Mouse (Mus musculus) layer of hippocampus, postnatal 25 days (tissue): ENCODE data around the gene Zbed4. TPM values are rescaled to one million over a fixed set of nuclear protein-coding genes. Genes with fewer than 3 reads are reported as not detected.
"Not testable (repeated sequence)": the region's sequence is repeated elsewhere in the genome, so short reads cannot be mapped to it uniquely, and the experiment has no call there.

ENCODE experiments used
- DNase-seq, 2 experiments: peaks; one replicate each; pipeline ENCODE4 v3.0.0; 2022; ENCODE audit warnings: mixed read lengths in 2 of 2, low spot score in 1 of 2; ENCODE audit errors: extremely low spot score in 1 of 2
- total RNA-seq, 2 experiments: library from RNA; stranded (reverse); gene quantifications; 2 replicates each; pipeline ENCODE4 v1.2.3; 2021

Zbed4 gene
- 10 to 100 TPM in 1 of 2 experiments, 1 to 10 TPM in 1; 9.8 to 10.0 TPM for total RNA-seq

DNA sequence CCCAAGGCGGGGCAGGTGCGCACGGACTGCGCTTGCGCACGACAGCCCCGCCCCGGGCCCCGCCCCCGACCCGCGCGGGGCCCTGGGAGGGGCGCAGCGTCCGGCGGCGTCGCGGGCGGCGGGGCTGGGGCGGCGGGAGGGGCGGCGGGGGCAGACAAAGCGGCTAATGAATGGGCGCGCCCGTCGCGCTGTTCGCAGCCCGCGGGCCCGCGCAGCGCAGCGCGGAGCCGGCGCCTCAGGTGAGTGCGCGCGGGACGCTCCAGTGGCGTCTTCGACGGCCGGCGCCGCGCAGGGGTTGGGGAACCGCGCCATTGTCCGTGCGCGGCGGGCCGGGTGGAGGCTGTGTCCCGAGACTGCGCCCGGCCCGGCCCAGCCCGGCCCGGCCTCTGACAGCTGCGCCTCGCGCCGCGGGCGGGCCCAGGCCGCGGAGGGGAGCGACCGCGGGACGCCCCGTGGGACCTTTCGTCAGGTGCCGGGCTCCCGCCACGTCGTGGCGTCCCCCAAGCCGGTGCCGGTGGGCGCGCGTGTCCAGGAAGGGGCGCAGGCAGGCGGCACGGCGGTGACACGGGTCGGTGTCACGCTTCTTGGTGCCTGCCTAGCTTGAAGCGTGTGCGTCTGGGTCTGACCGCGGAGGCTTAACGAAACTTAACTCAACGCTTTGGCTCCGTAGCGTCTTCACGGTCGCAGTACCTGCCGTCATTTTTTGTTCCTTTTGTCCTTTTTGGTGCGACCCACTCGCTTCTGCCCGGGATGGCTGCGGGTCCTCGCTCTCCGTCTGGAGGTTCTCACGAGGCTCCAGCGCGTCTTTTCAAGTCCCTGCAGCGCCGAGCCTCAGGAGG is at the start of gene Zbed4:
Gene Zbed4 (plus strand): TSS at position 97 of the 839 bp plus-strand sequence.
- DNase-seq, result peak in 1 of 2 experiments; percentile 26

DNA sequence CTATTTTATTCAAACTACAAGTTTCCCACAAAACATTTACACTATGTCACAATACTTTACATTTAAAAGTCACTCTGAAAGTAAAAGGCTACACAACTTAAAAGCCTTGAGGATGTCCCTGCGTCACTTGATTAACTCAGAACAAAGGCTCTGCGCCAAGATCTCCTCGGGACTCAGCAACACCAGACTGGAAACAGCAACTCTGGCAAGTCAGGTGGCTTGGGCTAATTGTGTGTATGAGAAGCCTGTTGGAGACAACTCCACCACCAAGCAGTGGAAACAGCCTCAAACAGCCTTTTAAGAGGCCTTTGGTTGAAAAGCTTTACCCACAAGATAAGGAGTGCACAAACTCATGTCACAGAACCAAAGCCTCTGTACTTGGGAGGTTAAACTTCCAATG is 49.0 kb upstream of the Zbed4 start:
- DNase-seq, result no peak

DNA sequence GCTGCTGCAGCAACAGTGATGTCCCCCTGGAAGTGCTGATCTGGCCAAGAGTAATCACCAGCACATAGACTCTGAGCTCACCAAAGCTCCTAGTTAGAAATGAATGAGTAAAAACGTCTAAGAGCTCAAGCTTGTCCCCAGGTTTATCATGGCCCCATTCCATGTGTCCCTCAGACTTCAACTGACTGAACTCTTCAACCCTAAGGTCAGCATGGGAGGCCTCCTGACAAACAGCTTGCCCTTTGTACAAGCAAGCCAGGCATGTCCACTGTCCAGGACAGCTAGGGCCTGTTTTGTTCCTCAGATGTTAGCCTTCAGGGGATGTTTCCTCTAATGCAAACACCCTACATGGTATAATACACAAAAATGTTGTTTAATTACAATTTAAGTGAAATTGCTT is 47.2 kb upstream of the Zbed4 start:
- DNase-seq, result no peak

DNA sequence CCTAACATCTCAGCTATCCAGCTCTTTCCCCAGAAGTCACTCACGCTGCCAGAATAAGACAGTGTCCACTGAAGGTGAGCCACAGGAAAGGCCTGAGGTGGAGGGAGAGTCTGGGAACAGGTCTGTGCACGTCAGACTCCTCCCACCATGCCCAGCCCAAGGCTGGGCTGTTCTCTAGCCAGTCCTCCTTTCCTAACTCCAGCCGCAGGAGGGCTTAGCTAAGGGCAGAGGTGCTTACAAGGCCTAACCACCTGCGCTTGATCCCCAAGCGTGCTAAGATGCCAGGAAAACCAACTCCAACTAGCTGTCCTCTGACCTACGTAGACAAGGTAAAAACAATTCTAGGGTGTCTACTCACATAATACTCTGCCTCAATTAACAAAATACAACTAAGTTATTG is 45.1 kb upstream of the Zbed4 start:
- no peak for DNase-seq

DNA sequence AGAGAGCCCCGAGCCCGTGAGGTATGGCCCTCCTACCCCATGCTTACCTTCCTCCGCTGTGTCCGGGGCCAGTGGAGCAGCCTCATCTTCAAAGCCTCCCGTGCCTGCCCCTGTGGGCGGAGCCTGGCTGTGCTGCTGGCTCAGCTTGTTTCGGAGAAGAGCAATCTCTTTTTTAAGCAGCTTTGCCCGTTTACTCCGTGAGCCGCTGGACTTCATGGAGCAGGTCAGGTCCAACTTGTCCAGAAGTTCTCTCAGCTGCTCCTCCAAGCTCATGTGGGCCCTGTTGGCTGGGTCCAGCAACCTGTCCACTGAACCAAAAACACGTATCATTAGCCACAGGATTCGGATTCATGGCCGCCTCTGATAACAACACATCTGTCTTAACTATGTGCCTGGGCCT is 44.5 kb upstream of the Zbed4 start:
- not testable (repeated sequence) for DNase-seq

DNA sequence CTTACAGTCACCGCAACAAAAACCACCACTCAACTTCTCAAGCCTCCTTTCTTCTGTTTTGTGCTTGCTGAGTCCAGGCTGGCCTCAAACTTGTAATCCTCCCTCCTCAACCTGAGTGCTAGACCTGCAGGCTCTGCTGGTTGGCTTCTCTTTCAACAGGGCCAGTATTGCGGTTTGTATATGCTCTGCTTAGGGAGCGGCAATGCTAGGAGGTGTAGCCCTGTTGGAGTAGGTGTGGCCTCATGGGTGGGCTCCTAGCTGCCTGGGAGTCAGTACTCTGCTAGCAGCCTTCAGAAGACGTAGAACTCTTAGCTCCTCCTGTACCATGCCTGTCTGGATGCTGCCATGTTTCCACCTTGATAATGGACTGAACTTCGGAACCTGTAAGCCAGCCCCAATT is 43.3 kb upstream of the Zbed4 start:
- no peak for DNase-seq

DNA sequence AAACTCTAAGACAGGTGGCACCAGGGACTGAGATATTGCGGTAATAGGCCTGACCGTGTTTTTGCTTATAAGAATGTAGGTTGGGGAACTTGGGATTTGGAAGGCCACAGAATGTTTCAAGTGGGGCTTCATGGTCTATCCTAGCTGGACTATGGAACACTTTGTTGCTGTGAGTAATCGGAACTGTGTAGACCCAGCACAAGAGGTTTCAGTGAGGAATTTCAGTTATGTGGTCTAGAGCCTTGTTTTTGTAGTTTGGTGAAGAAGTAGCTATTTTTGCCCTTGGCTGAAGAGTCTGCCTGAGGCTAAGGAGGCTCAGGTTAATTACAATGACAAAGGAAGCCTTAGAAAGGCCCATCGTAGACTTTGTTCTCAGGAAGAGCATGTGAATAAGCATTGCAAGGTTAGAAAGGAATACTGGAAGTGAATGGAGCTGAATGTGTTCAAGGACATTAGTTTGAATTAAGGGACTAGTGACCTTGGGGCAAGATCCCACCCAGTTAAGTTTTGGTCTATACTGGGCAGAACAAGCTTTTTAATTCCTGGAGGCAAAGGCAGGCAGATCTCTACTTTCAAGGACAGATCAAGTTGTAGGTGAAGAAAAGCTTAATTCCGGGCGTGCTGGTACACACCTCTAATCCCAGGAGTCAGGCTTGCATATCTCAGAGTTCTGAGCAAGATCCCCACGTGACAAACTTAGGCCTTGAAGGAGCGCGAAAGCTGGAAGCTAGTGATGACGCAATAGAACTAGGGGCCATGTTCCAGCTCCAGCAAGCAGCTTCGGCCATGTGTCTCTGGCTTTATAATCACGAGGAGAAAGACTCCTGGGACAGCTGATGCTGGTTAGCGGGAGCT is 42.6 kb upstream of the Zbed4 start:
- DNase-seq, result no peak

DNA sequence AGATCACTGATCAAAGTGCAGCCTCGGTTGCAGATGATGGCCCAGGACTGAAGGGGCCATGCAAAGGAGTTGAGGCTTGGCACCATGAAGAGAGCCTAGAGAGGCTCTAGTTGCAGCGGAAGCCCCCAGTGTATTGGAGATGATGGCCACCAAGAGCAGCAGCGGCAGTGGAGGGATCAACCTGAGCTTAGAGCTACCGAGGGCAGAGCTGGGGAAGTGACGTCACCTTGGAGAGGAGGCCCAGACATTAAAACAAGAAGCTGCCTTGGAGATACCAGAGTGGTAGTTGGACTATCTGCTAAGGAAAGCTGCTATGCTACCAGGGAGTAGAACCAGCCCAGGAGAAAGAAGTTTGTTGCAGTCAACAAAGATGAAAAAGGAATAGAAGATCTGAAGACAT is 41.6 kb upstream of the Zbed4 start:
- no peak for DNase-seq

DNA sequence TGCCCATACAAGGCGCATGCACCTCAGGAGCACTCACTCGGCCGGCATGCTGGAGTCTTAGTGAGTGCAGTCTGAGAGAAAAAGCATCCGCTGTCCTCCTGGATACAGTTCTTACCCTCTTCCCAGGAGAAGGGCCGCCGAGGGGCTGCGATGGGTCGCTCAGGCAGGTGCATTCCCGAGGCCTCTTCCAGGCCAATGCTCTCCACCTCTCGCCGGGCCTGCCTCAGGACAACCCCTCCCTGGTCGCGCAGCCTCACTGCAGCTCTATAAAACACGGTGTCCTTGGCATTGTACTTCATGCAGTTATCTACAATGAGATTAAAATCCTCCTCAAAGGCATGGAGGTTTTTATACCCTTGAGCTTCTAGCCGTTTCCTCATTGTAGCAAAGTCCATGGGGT is 39.0 kb upstream of the Zbed4 start:
- no peak for DNase-seq

DNA sequence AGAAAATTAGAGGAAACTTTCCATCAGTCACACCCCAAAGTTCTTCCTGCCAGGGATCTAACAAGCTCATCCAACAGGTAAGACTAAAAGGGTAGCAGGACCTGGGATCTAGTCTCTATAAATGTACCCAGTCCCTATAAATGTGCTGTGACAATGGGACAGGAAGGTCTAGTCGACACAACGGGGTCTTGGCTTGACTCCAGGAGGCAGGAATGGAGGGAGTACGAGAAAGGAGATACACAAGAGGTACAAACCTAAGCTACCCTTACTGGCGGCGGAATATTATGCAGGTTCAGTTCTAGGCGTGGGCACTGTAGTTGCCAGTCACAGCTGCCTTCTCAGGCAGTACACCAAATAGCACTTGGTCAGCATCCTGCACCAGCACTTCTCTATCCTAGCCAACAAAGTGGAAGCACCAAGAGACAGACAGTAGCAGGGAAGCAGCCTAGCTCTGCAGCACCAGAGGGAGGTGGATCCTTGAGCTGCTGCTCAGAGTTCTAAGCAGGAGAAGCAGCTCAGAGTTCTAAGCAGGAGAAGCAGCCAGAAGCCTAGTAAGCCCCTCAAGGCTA is 37.4 kb upstream of the Zbed4 start:
- DNase-seq, result no peak

DNA sequence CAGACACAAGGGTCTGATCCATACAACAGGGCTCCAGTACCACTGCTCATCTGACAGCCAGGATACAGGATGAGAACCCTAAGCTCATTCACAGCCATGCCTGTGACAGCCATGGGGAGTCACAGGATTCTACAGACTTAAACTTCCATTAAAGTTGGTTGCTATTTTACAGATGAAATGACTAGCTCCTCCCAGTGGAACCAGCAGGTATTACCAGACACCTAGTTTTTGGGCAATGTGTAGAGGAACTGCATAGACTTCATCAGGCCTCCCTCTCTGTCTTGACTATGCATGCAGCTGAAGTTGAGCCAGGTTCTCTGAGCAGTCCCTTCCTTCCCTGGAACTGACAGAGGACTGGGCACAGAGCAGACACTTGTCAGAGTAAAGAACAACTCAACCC is 35.1 kb upstream of the Zbed4 start:
- DNase-seq, result peak in 1 of 2 experiments; percentile 40

DNA sequence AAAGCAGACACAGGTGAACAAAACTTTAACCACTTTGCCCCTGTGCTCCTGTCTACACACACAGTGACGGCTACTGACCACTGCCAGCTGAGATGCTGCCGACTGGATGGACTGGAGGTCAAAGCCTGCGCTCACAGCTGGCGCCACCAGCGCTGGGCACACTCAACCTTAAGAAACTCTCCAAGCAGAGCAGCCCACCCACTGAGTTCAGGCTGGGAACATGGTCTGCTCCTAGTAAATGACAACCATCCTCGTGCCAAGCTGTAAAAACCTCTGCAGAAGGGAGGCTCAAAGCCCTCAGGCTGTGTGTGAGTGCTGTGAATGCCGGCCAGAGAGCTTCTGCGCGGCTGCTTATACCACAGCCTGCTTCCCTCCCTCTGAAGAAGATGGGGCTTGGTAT is 34.2 kb upstream of the Zbed4 start:
- DNase-seq, result no peak

DNA sequence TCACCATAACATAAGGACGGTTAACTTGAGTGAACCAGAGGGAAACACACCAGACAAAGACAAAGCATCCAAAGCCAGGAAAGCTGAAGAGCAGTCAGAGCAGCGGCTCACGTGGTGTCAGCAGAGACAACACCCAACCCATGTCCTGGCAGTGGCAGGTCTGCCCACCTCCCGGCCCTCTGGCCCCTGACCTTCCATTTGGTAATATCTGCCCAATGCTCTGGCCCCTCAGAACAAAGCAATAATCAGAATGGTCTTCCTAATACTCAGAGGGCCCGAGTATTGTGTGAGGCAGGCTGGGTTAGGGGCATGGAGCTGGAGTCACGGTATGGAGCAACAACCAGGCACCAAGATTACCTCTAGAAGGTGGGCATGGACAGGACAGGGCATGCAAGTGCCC is 28.3 kb upstream of the Zbed4 start:
- DNase-seq, result no peak

DNA sequence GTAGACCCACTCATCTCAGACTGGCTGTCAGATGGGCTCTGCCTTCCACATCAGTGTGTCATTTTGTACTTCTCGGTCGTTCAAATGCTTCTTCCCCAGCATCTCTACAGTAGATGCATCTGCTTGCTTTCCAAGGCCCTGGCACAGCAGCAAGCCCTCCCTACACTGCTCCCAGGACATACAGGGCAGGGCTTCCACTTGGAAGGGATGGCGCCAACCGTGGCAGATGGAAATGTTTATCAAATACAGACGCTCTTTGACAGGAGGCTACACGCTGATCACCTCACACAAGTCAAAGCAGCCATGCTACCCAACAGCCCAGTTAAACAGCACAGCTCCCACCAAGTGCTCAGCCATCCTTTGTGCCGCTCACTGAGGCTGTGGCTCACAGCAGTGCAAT is 27.1 kb upstream of the Zbed4 start:
- no peak for DNase-seq

DNA sequence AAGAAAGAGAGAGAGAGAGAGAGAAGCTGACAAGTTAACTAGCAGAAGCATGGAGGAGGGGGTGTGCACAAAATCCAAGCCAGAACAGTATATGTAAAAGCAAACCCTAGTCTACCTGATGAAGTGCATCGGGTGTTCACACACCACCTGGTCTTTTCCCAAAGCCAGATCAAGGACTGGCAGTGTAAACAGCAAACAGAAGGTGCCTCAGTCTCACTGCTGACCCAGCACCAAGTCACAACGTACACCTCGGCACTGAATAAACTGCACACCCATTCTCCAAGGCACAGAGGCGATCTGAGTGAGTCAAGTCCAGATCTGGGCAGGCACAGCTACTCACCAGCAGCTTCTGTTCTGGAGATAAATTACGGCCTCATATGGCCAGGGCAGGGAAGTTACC is 26.4 kb upstream of the Zbed4 start:
- DNase-seq, result no peak

DNA sequence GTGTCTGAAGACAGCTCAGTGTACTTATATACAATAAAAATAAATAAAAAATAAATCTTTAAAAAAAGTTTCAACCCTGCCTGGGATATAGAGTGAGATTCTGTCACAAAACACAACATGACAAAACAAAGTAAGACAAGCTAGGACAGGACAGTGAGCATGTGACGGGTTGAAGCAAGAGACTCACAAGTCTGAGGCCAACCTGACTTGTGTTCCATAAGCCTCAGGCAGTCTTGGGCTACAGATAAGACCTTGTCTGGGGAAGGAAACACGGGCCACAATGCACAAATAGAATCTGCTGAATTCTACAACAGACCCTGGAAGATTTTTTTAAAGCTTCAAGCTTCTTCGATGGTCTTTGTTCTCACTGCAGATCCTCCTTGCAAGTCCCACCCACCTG is 24.3 kb upstream of the Zbed4 start:
- no peak for DNase-seq

DNA sequence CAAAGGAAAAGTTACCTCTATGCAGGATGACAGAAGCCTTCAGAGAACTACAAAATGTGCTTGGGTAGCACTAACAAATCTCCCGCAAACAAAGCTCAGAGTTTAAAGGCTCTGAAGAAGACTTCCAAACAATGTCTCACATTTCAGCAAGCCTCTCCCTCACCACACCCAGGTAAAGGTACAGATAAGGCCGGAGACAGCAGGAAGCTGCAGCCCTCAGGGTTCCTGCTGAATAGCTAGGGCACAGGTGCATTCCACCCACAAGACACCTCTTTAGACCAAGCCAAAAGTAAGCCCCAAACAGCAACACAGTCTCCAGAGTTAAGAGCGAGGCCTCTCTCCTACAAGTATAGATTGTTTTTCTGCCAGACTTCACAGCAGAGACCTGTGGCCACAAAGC is 20.7 kb upstream of the Zbed4 start:
- DNase-seq, result no peak

DNA sequence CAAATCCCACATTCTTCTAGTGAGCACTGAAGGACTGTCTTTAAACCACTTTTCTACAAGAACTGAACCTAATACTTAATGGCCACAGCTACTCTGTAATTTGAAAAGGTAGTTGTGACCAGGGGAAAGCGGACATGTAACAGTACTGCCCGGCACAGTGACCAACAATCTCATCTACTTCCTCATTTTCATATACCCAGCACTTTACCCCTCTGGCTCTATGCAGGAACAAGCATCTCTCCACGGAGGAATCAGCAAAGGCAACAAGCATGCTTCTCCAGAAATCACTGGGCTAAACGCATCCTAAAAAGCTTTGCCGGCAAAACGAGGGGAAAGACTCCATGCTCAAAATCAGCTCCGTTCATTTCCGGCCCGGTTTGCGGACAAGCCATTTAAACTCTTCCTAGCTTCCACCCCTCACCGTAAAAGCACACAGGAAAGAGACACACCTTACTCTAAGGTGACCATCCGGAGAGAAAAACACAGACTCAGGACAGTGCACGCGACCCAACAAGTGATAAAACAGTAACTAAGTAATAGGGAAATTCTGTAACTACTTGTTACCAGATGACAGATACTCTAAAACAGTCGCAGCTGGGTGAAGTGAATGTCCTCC is 18.9 kb upstream of the Zbed4 start:
- no peak for DNase-seq

DNA sequence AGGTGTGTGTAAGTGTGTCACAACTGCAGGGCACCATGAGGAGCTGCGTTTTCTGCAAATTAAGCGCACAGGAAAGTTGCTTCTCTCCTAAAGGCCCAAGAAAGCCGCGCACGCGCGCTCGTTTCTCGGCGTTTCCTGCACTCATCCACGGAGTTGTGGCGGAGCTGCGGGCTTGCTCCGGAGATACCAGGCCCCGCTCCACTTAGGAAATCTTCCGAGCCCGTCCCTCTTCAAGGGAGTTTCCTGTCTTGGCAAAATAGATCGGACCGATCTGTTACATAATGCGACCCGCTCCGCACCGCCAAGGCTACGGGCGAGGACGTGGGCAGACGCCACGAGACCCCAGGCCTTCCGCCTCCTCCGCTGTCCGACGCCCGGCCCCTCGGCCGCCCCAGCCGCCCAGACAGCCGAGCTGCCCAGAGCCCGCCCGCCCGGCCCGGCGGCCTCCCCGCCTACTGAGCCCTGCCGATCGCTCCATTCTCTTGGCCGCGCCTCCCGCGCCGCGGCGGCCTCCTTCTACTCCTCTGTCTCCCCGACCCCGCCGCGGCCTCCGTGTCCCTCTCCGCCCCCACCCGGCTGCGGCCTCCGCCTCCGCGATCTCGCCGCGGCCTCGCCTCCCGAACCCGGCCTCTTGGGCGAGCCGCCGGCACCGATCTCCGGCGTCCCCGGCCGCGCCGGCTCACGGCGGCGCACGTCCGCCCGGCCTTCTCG is 18.3 kb upstream of the Zbed4 start:
- DNase-seq, result peak; percentile 41 to 60

DNA sequence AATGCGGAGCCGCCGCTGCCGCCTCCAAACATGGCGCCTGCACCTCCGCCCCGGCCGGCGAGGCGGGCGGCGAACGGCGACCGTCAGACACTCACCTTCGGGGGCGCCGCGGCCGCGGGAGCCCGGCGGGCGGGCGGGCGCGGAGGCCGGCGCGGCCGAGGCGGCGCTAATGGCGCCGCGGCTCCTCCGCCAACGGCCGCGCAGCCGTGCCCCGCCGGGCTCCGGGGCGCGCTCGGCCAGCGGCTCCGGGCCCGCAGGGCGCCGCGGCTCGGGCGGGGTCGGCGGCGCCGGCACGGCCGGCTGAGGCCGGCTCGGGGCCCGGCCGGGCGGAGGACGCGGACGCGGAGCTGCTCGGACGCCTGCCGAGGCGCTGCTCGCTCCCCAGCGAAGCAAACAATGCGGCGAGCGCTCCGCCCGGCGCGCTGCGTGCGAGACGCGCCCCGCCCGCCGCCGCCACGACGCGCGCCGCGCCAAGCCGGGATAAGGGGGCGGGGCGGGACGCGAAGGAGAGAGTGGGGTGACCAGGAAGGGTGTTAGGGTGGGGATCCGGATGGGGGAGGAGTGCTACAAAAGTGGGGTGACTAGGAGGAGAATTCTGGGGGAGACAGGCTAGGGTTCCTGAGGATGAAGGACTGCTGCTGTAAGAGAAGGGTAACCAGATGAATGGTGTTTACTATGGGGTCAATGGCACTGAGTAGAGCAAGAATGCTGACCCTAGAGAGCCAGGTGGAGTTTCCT is 17.5 kb upstream of the Zbed4 start, which contains the start of gene Brd1:
Gene Brd1 (minus strand): TSS at position 400 of the 738 bp plus-strand sequence.
- peak; percentile 76 to 79 for DNase-seq
